Mouse (Mus musculus) right cerebral cortex, postnatal 36 days (tissue): ENCODE measurements around the gene Arl11.
A peak's percentile ranks its signal among the peaks of the same experiment; 100 is the strongest.

Experiments used
- DNase-seq, 2 experiments: peaks; one replicate each; pipeline ENCODE4 v3.0.0; 2022; ENCODE audit warnings: low spot score in 2 of 2, mixed read lengths in 1 of 2

The Arl11 gene

GRCm38 (mm10) chr14:61327618-61328450 is 18.3 kb downstream of the Arl11 start:
- DNase-seq, result peak; percentile 90 to 93

GRCm38 (mm10) chr14:61330591-61330990 is 21.0 kb downstream of the Arl11 start:
- peak in 1 of 2 experiments; percentile 22 for DNase-seq

GRCm38 (mm10) chr14:61330996-61331561 is 21.5 kb downstream of the Arl11 start:
- DNase-seq, result peak in 1 of 2 experiments; percentile 49

GRCm38 (mm10) chr14:61339381-61339780 is 29.8 kb downstream of the Arl11 start:
- DNase-seq, result no peak

GRCm38 (mm10) chr14:61344590-61344989 is 35.0 kb downstream of the Arl11 start:
- no peak for DNase-seq

GRCm38 (mm10) chr14:61346827-61347698 is 37.5 kb downstream of the Arl11 start:
- DNase-seq, result peak in 1 of 2 experiments; percentile 10

- no peak for DNase-seq
These were observed 40.3 kb downstream of the Arl11 start for GRCm38 (mm10) chr14:61349876-61350275.

GRCm38 (mm10) chr14:61350808-61351207 is 41.3 kb downstream of the Arl11 start:
- no peak for DNase-seq

GRCm38 (mm10) chr14:61354251-61355235 is 45.0 kb downstream of the Arl11 start:
- no peak for DNase-seq

- peak; percentile 85 to 90 for DNase-seq
These were observed 50.8 kb downstream of the Arl11 start, which contains the start of gene Ebpl for GRCm38 (mm10) chr14:61360131-61360980. TSS of gene Ebpl (minus strand) at chr14:61360439.

GRCm38 (mm10) chr14:61360981-61361511 is 51.5 kb downstream of the Arl11 start:
- no peak for DNase-seq
